Mouse (Mus musculus) testis, adult 2 months (tissue): Measurements from ENCODE around the gene 4931406C07Rik.

Source experiments
- CTCF ChIP-seq: fragments of 200-500 bp; IDR thresholded peaks from 2 replicates; pipeline ENCODE4 v1.5.1; 2012; ENCODE audit warnings: low read depth, mild to moderate bottlenecking, inconsistent platforms, low read length, moderate library complexity; ENCODE audit not compliant: control insufficient read depth, insufficient read depth, insufficient replicate concordance
- POLR2A ChIP-seq: fragments of 200-500 bp; IDR thresholded peaks from 2 replicates; pipeline ENCODE4 v1.6.1; 2012; ENCODE audit warnings: low read depth, mild to moderate bottlenecking, inconsistent platforms, low read length, moderate library complexity; ENCODE audit not compliant: control insufficient read depth

GRCm38 (mm10) chr9:15239042-15239925, 67.0 kb downstream of the 4931406C07Rik start, which contains the start of gene Vstm5:
- TF ChIP-seq CTCF (no peak), POLR2A (no peak)
